Mouse (Mus musculus): ENCODE data around the gene Fam81a. TPM values are rescaled to one million over a fixed set of nuclear protein-coding genes. Genes with fewer than 3 reads are reported as not detected.

Gene Fam81a
- 1 to 10 TPM in 1 of 2 experiments, under 1 TPM in 1; 0.88 to 1.5 TPM for total RNA-seq (2021)
- long read RNA-seq, experiment 1: 0 reads
- long read RNA-seq, experiment 2, partial matches to known transcripts: 0 of 4 reads
- long read RNA-seq, experiment 2, other reads (novel, unspliced or antisense): 2 of 4 reads

- DNase-seq: no peak
Measured at GRCm38 (mm10) chr9:70142460-70142859, at the start of gene Fam81a. Fam81a (minus strand) TSS chr9:70142560.

- no peak for DNase-seq
Measured at GRCm38 (mm10) chr9:70182639-70183038, 40.3 kb upstream of the Fam81a start.

GRCm38 (mm10) chr9:70181719-70182118, 39.4 kb upstream of the Fam81a start:
- DNase-seq: no peak

GRCm38 (mm10) chr9:70176291-70176690, 33.9 kb upstream of the Fam81a start:
- DNase-seq: no peak

GRCm38 (mm10) chr9:70174896-70175295, 32.5 kb upstream of the Fam81a start:
- DNase-seq: no peak

GRCm38 (mm10) chr9:70174291-70174848, 32.0 kb upstream of the Fam81a start:
- DNase-seq: no peak

- DNase-seq: no peak
Measured at GRCm38 (mm10) chr9:70168973-70169372, 26.6 kb upstream of the Fam81a start.

- DNase-seq: no peak
Measured at GRCm38 (mm10) chr9:70160071-70160470, 17.7 kb upstream of the Fam81a start.

GRCm38 (mm10) chr9:70147618-70148017, 5.3 kb upstream of the Fam81a start:
- no peak for DNase-seq

- no peak for DNase-seq
Measured at GRCm38 (mm10) chr9:70145426-70145825, 3.1 kb upstream of the Fam81a start.

GRCm38 (mm10) chr9:70143326-70143725, 966 bp upstream of the Fam81a start:
- DNase-seq: no peak

GRCm38 (mm10) chr9:70141885-70142326, 454 bp downstream of the Fam81a start:
- DNase-seq: no peak

- peak; percentile 63 for DNase-seq
Measured at GRCm38 (mm10) chr9:70140871-70141796, 1.2 kb downstream of the Fam81a start.

GRCm38 (mm10) chr9:70140340-70140739, 2.0 kb downstream of the Fam81a start:
- no peak for DNase-seq

GRCm38 (mm10) chr9:70139331-70139885, 3.0 kb downstream of the Fam81a start:
- no peak for DNase-seq

- DNase-seq: no peak
Measured at GRCm38 (mm10) chr9:70138511-70138910, 3.8 kb downstream of the Fam81a start.

- DNase-seq: no peak
Measured at GRCm38 (mm10) chr9:70137991-70138390, 4.4 kb downstream of the Fam81a start.

GRCm38 (mm10) chr9:70135186-70135585, 7.2 kb downstream of the Fam81a start:
- no peak for DNase-seq

- DNase-seq: no peak
Measured at GRCm38 (mm10) chr9:70134716-70135115, 7.6 kb downstream of the Fam81a start.

GRCm38 (mm10) chr9:70134215-70134614, 8.1 kb downstream of the Fam81a start:
- no peak for DNase-seq

- DNase-seq: no peak
Measured at GRCm38 (mm10) chr9:70130786-70131185, 11.6 kb downstream of the Fam81a start.

GRCm38 (mm10) chr9:70111869-70112286, 30.5 kb downstream of the Fam81a start:
- DNase-seq: no peak

- no peak for DNase-seq
Measured at GRCm38 (mm10) chr9:70110871-70111270, 31.5 kb downstream of the Fam81a start.
